15 mouse cellular contexts compared by ENCODE assay signal in the genomic region with DNA sequence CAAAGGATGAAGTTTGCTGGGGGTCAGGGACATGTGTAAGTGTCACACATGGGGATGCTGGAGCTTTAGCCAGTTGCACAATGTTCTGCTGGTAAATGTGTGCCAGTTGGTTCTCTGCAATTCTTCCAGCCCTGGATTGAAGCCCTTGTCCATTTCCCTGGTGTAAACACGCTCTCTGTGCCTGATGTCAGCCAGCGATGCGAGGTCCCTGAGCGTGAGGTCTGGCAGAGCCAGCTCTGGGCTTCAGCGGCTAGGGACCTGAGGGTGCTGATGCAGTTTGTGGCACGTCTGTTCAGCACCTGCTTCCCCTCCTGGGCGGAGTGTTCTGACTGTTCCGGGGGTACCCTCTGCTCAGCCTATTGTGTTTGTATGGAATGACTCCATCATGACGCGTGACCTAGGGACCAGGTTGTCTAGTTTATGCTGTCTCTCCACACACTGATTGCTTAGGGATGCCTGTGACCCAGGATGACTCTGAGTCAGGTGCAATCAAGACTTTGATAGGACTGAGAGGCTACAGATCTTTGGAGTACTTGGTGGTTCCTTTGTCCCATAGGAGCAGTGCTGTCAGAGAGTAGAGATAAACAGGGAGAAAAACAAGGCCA.
DNase-seq lines count a peak whose midpoint lies in the region; ATAC-seq and TF ChIP-seq lines count a peak whose summit lies in the region.
"Had no signal": no experiment of that assay in that cellular context is flagged by ENCODE, and none has a peak within 500 bp of the region (broad histone marks: within the 10 kb centered on the region; RNA-seq: fewer than 3 reads in every experiment).

No protein-coding gene starts in this region.

- peak; percentile 5 for DNase-seq in gastrocnemius, adult 18-20 months (ENCODE audit: low spot score)
- DNase-seq in gastrocnemius, adult 2 months = no peak
- DNase-seq in midbrain, embryonic 10.5 days (ENCODE audit: low spot score) = no peak
- no peak for DNase-seq in left cerebral cortex, adult 2 months (ENCODE audit: extremely low spot score in 1 of 2, low spot score in 2 of 2)
- DNase-seq: gastrocnemius, postnatal 10 days; kidney, postnatal 14 days; retina, postnatal 1 day; spleen, adult 18-20 months; thymus, postnatal 4 days had no signal

- H3K4me3 ChIP-seq in gastrocnemius, adult 2 months = no peak overlapping the region
- H3K4me3 ChIP-seq in midbrain, embryonic 16.5 days (ENCODE audit: low read depth, low read length) = no peak overlapping the region
- H3K4me3 ChIP-seq in midbrain, embryonic 10.5 days = no peak overlapping the region
- H3K4me3 ChIP-seq in hindbrain, embryonic 12.5 days = no peak overlapping the region
- H3K4me3 ChIP-seq in left cerebral cortex, adult 2 months = no peak overlapping the region
- H3K4me3 ChIP-seq: heart, embryonic 15.5 days had no signal

- no peaks in the 10 kb centered on the region for H3K36me3 ChIP-seq in midbrain, embryonic 16.5 days (ENCODE audit: control insufficient read depth, insufficient read depth, low read length)
- H3K36me3 ChIP-seq in midbrain, embryonic 10.5 days = no peaks in the 10 kb centered on the region
- H3K36me3 ChIP-seq in hindbrain, embryonic 12.5 days = no peaks in the 10 kb centered on the region
- H3K36me3 ChIP-seq: heart, embryonic 15.5 days had no signal

- no peak overlapping the region for H3K9ac ChIP-seq in midbrain, embryonic 16.5 days (ENCODE audit: low read depth, low read length)
- H3K9ac ChIP-seq in hindbrain, embryonic 12.5 days = no peak overlapping the region
- H3K9ac ChIP-seq: heart, embryonic 15.5 days; liver, embryonic 14.5 days had no signal

- intact Hi-C loops in gastrocnemius, adult 2 months (cut with DNase I) = no loop called here
- intact Hi-C loops in left cerebral cortex, adult 2 months (cut with DNase I) = no loop called here

- H3K4me1 ChIP-seq in midbrain, embryonic 16.5 days (ENCODE audit: control insufficient read depth, insufficient read depth, low read length) = no peaks in the 10 kb centered on the region
- H3K4me1 ChIP-seq in midbrain, embryonic 10.5 days = no peaks in the 10 kb centered on the region
- H3K4me1 ChIP-seq in hindbrain, embryonic 12.5 days = peaks cover 13% of the 10 kb centered on the region

- 67% methylated on average over 10 of the region's 10 CpGs for WGBS in midbrain, embryonic 16.5 days
- 82% methylated on average over 10 of the region's 10 CpGs for WGBS in midbrain, embryonic 10.5 days
- WGBS in hindbrain, embryonic 12.5 days = 62% methylated on average over 10 of the region's 10 CpGs

- H3K27ac ChIP-seq in gastrocnemius, adult 2 months = no peak overlapping the region
- H3K27ac ChIP-seq in midbrain, embryonic 16.5 days (ENCODE audit: low read length) = peak overlapping the region; percentile 13; the same call in 1 of the 2 replicates
- H3K27ac ChIP-seq in midbrain, embryonic 10.5 days (replicated peaks) = no peak overlapping the region; the same call in 1 of the 2 replicates
- 0 out of 2 replicates have a peak overlapping the region, but pooled peaks have one; percentile 7 for H3K27ac ChIP-seq in hindbrain, embryonic 12.5 days
- H3K27ac ChIP-seq in left cerebral cortex, adult 2 months = no peak overlapping the region
- H3K27ac ChIP-seq: heart, embryonic 15.5 days; liver, embryonic 14.5 days had no signal

- H3K9me3 ChIP-seq in midbrain, embryonic 16.5 days (replicated peaks; ENCODE audit: control insufficient read depth, low read length, poor library complexity, severe bottlenecking) = no peaks in the 10 kb centered on the region
- no peaks in the 10 kb centered on the region for H3K9me3 ChIP-seq in midbrain, embryonic 10.5 days (replicated peaks)
- H3K9me3 ChIP-seq in hindbrain, embryonic 12.5 days (replicated peaks) = no peaks in the 10 kb centered on the region
- H3K9me3 ChIP-seq: heart, embryonic 15.5 days had no signal

- H3K4me2 ChIP-seq in midbrain, embryonic 16.5 days (ENCODE audit: low read length) = no peak overlapping the region
- no peak overlapping the region for H3K4me2 ChIP-seq in hindbrain, embryonic 12.5 days (replicated peaks)
- H3K4me2 ChIP-seq: heart, embryonic 15.5 days had no signal

- TF ChIP-seq CTCF in gastrocnemius, adult 2 months (IDR thresholded peaks at IDR 0.05) = no peak
- TF ChIP-seq CTCF in left cerebral cortex, adult 2 months (IDR thresholded peaks at IDR 0.05) = no peak

- no peaks in the 10 kb centered on the region for H3K27me3 ChIP-seq in midbrain, embryonic 16.5 days (ENCODE audit: control insufficient read depth, insufficient read depth, low read depth, low read length)
- no peaks in the 10 kb centered on the region for H3K27me3 ChIP-seq in midbrain, embryonic 10.5 days (ENCODE audit: low read depth, poor library complexity, severe bottlenecking)
- H3K27me3 ChIP-seq in hindbrain, embryonic 12.5 days = no peaks in the 10 kb centered on the region
- H3K27me3 ChIP-seq: heart, embryonic 15.5 days had no signal

- no peak for ATAC-seq in midbrain, embryonic 16.5 days
- 0 out of 2 replicates have a peak, but pooled peaks have one; percentile 40 for ATAC-seq in hindbrain, embryonic 12.5 days (ENCODE audit: low FRiP score)
- no peak for ATAC-seq in monocyte, adult 5-6 weeks (replicated peaks; ENCODE audit: insufficient number of reproducible peaks, low FRiP score, low TSS enrichment, poor library complexity, severe bottlenecking)
- ATAC-seq: CD4-positive, CD25-positive, alpha-beta regulatory T cell, adult 4 months had no signal

Comparison
In these comparisons a context has a peak if more than half of its experiments do, and no peak if none do; other contexts are left out.
1. H3K27ac ChIP-seq: peak in midbrain, embryonic 16.5 days (single experiment) and hindbrain, embryonic 12.5 days (single experiment); none in gastrocnemius, adult 2 months (single experiment), midbrain, embryonic 10.5 days (single experiment) and left cerebral cortex, adult 2 months (single experiment).